Mouse (Mus musculus) liver, embryonic 14.5 days (tissue): ENCODE measurements at regions not wholly inside any gene's neighbourhood (a gene's known extent, or its start where the extent isn't known, plus 50 kb on each side); places are given as distances from the start of the nearest gene placed in this dataset.

Experiments
- ATAC-seq: fragments of 200-750 bp; cut with Nextera tagmentation; 2 replicates; pipeline ENCODE4 v1.8.0; 2017; ENCODE audit warnings: moderate number of reproducible peaks, mild to moderate bottlenecking, moderate library complexity; ENCODE audit not compliant: insufficient read depth
- DNase-seq, 3 experiments: peaks; one replicate each; pipeline ENCODE4 v3.0.0-alpha.2; 2012 to 2013; ENCODE audit warnings: low read depth in 3 of 3, low spot score in 3 of 3
- H3K27ac ChIP-seq: fragments of 300-500 bp; sonication (generic); 2 replicates; pipeline ENCODE4 v1.5.1; 2014; ENCODE audit warnings: moderate library complexity, mild to moderate bottlenecking, control low read depth, inconsistent platforms
- H3K27me3 ChIP-seq: fragments of 300-500 bp; sonication (generic); 2 replicates; pipeline ENCODE4 v1.6.1; 2014; ENCODE audit warnings: mild to moderate bottlenecking, low read length, moderate library complexity; ENCODE audit not compliant: control insufficient read depth, insufficient read depth
- H3K36me3 ChIP-seq: fragments of 300-500 bp; sonication (generic); replicated peaks from 2 replicates; pipeline ENCODE4 v1.6.1; 2014; ENCODE audit warnings: low read depth; ENCODE audit not compliant: control insufficient read depth, insufficient read depth
- H3K4me1 ChIP-seq, 2 experiments: fragments of 200-500 bp in 1 of 2; fragments of 300-500 bp in 1 of 2; sonication (generic) in 1 of 2; replicated peaks; 2 replicates each; pipeline ENCODE4 v1.6.1; 2012 to 2014; ENCODE audit warnings: antibody characterized with exemption in 1 of 2, inconsistent platforms in 1 of 2, low read length in 1 of 2; ENCODE audit not compliant: control insufficient read depth in 2 of 2, insufficient read depth in 2 of 2
- H3K4me2 ChIP-seq: fragments of 300-500 bp; sonication (generic); 2 replicates; pipeline ENCODE4 v1.6.1; 2014; ENCODE audit warnings: low read depth, mild to moderate bottlenecking, control low read depth, moderate library complexity
- H3K4me3 ChIP-seq, 2 experiments: fragments of 200-500 bp in 1 of 2; fragments of 300-500 bp in 1 of 2; sonication (generic) in 1 of 2; 2 replicates each; pipeline ENCODE4 v1.5.1; 2012 to 2014; ENCODE audit warnings: low read depth in 2 of 2, low read length in 2 of 2, mild to moderate bottlenecking in 2 of 2, control low read depth in 1 of 2, inconsistent platforms in 1 of 2, moderate library complexity in 1 of 2; ENCODE audit not compliant: insufficient read depth in 1 of 2
- H3K9ac ChIP-seq: fragments of 300-500 bp; sonication (generic); replicated peaks from 2 replicates; pipeline ENCODE4 v1.6.1; 2014; ENCODE audit warnings: mild to moderate bottlenecking, control low read depth, moderate library complexity
- H3K9me3 ChIP-seq: fragments of 300-500 bp; sonication (generic); 2 replicates; pipeline ENCODE4 v1.6.1; 2016; ENCODE audit warnings: low read length, mixed read lengths; ENCODE audit not compliant: control insufficient read depth
- CTCF ChIP-seq: IDR thresholded peaks from 2 replicates; pipeline ENCODE4 v1.5.1; 2016; ENCODE audit warnings: antibody characterized with exemption, low read depth, control low read depth
- EP300 ChIP-seq: IDR thresholded peaks from 2 replicates; pipeline ENCODE4 v1.6.1; 2016; ENCODE audit warnings: antibody characterized with exemption, low read depth
- WGBS: fragments of 180-500 bp; shearing (Covaris S2); extraction: QIAGEN DNeasy Blood & Tissue Kit; methylation state at CpG from one replicate; pipeline ENCODE4 v1.1.7; 2014; ENCODE audit not compliant: insufficient replicate concordance; 5-methylcytosine and 5-hydroxymethylcytosine counted together

- TF ChIP-seq CTCF (no peak), EP300 (no peak)
- no peak overlapping the region for H3K4me3 ChIP-seq
- DNase-seq (no peak), ATAC-seq (no peak)
- 18% methylated on average over 7 of the region's 7 CpGs for WGBS
- no peaks in the 10 kb centered on the region for H3K9me3 ChIP-seq
- H3K27ac ChIP-seq = no peak overlapping the region
- no peak overlapping the region for H3K4me2 ChIP-seq
- no peak overlapping the region for H3K9ac ChIP-seq
- peaks cover 5% of the 10 kb centered on the region for H3K27me3 ChIP-seq
- H3K4me1 ChIP-seq = no peaks in the 10 kb centered on the region
- H3K36me3 ChIP-seq = no peaks in the 10 kb centered on the region
Observed at GRCm38 (mm10) chr9:122592820-122593615, 154.1 kb upstream of the Topaz1 start.

GRCm38 (mm10) chr9:122595120-122595943 lies 151.8 kb upstream of the Topaz1 start:
- peaks cover 5% of the 10 kb centered on the region for H3K27me3 ChIP-seq
- H3K4me1 ChIP-seq = no peaks in the 10 kb centered on the region
- WGBS = 7% methylated on average over 31 of the region's 31 CpGs
- no peaks in the 10 kb centered on the region for H3K9me3 ChIP-seq
- ATAC-seq (no peak), DNase-seq (no peak)
- H3K9ac ChIP-seq = no peak overlapping the region
- H3K4me2 ChIP-seq = no peak overlapping the region
- no peaks in the 10 kb centered on the region for H3K36me3 ChIP-seq
- TF ChIP-seq EP300 = no peak
- no peak for TF ChIP-seq CTCF
- no peak overlapping the region for H3K4me3 ChIP-seq
- no peak overlapping the region for H3K27ac ChIP-seq

DNA sequence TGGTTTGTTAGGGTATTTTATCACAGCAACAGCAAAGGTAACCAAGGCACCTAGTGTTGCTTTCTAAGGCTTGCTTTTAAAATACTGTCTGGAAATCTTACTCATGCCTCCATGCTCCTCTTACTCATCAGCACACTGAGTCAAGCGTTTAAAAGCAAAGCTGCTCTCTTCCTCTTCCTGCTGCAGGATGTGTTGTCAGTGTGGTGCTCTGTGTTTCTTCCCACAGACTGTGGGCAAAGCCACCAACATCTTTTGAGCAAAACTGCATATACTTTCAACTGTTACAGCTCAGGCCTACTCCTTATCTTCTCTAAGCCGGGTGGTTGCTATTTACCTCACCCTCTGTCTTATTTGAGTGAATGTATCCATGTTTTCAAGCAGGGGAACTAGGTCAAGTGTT lies 144.0 kb upstream of the Topaz1 start:
- Histone ChIP-seq H3K9me3 (no peaks in the 10 kb centered on the region), H3K36me3 (no peaks in the 10 kb centered on the region), H3K4me2 (no peak overlapping the region), H3K27ac (no peak overlapping the region), H3K9ac (no peak overlapping the region), H3K4me1 (no peaks in the 10 kb centered on the region), H3K4me3 (no peak overlapping the region), H3K27me3 (no peaks in the 10 kb centered on the region)
- TF ChIP-seq EP300 = no peak
- TF ChIP-seq CTCF = no peak
- WGBS = 27% methylated on average over 2 of the region's 2 CpGs
- no peak for ATAC-seq
- no peak for DNase-seq

GRCm38 (mm10) chr9:122609616-122610015 lies 137.5 kb upstream of the Topaz1 start:
- DNase-seq (no peak), ATAC-seq (no peak)
- WGBS = 72% methylated on average over 5 of the region's 5 CpGs
- H3K4me3 ChIP-seq = no peak overlapping the region
- no peak overlapping the region for H3K27ac ChIP-seq
- no peaks in the 10 kb centered on the region for H3K36me3 ChIP-seq
- H3K27me3 ChIP-seq = no peaks in the 10 kb centered on the region
- H3K4me2 ChIP-seq = no peak overlapping the region
- no peak overlapping the region for H3K9ac ChIP-seq
- no peaks in the 10 kb centered on the region for H3K9me3 ChIP-seq
- H3K4me1 ChIP-seq = no peaks in the 10 kb centered on the region
- no peak for TF ChIP-seq EP300
- TF ChIP-seq CTCF = no peak

- DNase-seq = no peak
- H3K36me3 ChIP-seq = no peaks in the 10 kb centered on the region
- TF ChIP-seq CTCF (no peak), EP300 (no peak)
- WGBS = 72% methylated on average over 10 of the region's 10 CpGs
- H3K9me3 ChIP-seq = no peaks in the 10 kb centered on the region
- no peak for ATAC-seq
- no peak overlapping the region for H3K9ac ChIP-seq
- no peaks in the 10 kb centered on the region for H3K4me1 ChIP-seq
- no peak overlapping the region for H3K4me3 ChIP-seq
- H3K4me2 ChIP-seq = no peak overlapping the region
- H3K27me3 ChIP-seq = no peaks in the 10 kb centered on the region
- H3K27ac ChIP-seq = no peak overlapping the region
Observed at GRCm38 (mm10) chr9:122610918-122611317, 136.2 kb upstream of the Topaz1 start.
